Mouse (Mus musculus): ENCODE results near the gene Gm14851.
"Not testable (repeated sequence)": the region's sequence is repeated elsewhere in the genome, so short reads cannot be mapped to it uniquely, and the experiment has no call there.

Gm14851 gene

DNA sequence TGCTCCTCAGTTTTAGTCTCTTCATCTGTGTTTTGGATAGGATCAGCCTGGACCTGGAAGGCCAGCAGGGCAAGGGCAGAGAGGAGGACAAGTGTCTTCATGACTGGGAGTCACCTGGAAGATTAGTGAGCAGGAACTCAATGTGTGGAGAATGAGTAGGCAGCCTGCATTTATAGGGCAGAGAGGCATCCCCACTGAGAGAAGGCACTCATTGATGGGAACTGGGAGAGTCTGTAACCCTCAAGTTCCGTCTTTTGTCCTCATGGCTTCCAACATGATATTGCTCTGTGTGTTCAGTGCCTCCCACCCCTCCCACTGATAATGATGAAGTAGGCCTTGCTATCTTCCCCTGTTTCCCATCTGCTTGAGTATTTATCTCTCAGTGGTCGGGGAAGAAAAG, at the start of gene Gm14851:
Gene Gm14851, minus strand, starts transcription at position 101 of the 400 bp plus-strand sequence.
- DNase-seq (ENCODE audit: low spot score): not testable (repeated sequence)

GRCm38 (mm10) chr8:21134342-21134741, 38.5 kb upstream of the Gm14851 start, which contains the start of gene Defa30:
Gene Defa30, plus strand, starts transcription at chr8:21134642.
- DNase-seq (ENCODE audit: low spot score): not testable (repeated sequence)

GRCm38 (mm10) chr8:21093106-21093505, 2.7 kb downstream of the Gm14851 start:
- DNase-seq (ENCODE audit: low spot score): no peak

DNA sequence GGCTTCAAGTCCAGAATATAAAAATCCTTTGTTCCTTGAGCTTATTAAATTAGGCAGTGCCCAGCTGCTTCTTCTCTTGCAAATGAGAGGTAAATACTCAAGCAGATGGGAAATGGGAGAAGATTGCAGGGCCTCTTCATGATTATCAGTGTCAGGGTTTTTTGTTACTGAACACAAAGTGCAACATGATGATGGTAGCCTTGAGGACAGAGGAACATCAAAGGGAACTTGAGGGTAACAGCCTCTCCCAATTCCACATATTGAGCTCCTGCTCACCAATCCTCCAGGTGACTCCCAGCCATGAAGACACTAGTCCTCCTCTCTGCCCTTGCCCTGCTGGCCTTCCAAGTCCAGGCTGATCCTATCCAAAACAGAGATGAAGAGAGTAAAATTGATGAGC, 11.7 kb downstream of the Gm14851 start, which contains the start of gene Defa25:
Gene Defa25, plus strand, starts transcription at position 301 of the 400 bp plus-strand sequence.
- DNase-seq (ENCODE audit: low spot score): not testable (repeated sequence)

DNA sequence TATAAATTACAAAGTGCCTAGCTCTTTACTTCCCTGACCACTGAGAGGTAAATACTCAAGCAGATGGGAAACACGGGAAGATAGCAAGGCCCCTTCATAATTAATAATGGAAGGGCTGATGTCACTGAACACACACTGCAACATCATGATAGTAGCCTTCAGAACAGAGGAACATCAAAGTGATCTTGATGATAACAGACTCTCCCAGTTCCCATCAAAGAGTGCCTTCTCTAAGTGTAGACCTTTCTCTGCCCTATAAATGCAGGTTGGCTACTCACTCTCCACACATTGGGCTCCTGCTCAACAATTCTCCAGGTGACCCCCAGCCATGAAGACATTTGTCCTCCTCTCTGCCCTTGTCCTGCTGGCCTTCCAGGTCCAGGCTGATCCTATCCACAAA, 31.1 kb downstream of the Gm14851 start, which contains the start of gene Defa35:
Gene Defa35, plus strand, starts transcription at position 301 of the 400 bp plus-strand sequence.
- not testable (repeated sequence) for DNase-seq (ENCODE audit: low spot score)

DNA sequence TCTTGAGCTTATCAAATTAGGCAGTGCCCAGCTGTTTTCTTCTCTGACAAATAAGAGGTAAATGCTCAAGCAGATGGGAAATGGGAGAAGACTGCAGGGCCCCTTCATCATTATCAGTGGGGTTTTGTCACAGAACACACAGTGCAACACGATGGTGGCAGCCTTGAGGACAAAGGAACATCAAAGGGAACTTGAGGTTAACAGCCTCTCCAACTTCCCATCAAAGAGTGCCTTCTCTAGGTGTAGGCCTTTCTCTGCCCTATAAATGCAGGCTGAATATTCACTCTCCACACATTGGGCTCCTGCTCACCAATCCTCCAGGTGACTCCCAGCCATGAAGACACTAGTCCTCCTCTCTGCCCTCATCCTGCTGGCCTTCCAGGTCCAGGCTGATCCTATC, 41.1 kb downstream of the Gm14851 start, which contains the start of gene Defa23:
Gene Defa23, plus strand, starts transcription at position 301 of the 400 bp plus-strand sequence.
- not testable (repeated sequence) for DNase-seq (ENCODE audit: low spot score)
